Mouse (Mus musculus) brain, embryonic 14.5 days (tissue): ENCODE measurements at regions not wholly inside any gene's neighbourhood (a gene's known extent, or its start where the extent isn't known, plus 50 kb on each side); places are given as distances from the start of the nearest gene placed in this dataset.

Experiments
- CTCF ChIP-seq: fragments of 200-500 bp; IDR thresholded peaks from 2 replicates; pipeline ENCODE4 v1.5.1; 2012; ENCODE audit warnings: inconsistent platforms, mild to moderate bottlenecking, moderate library complexity, borderline replicate concordance; ENCODE audit not compliant: insufficient read depth, insufficient read length; ENCODE audit errors: extremely low read depth
- POLR2A ChIP-seq: fragments of 200-500 bp; IDR thresholded peaks from 2 replicates; pipeline ENCODE4 v1.6.1; 2012; ENCODE audit warnings: mild to moderate bottlenecking, inconsistent platforms, borderline replicate concordance; ENCODE audit not compliant: poor library complexity, insufficient read depth, insufficient read length, severe bottlenecking; ENCODE audit errors: extremely low read depth

DNA sequence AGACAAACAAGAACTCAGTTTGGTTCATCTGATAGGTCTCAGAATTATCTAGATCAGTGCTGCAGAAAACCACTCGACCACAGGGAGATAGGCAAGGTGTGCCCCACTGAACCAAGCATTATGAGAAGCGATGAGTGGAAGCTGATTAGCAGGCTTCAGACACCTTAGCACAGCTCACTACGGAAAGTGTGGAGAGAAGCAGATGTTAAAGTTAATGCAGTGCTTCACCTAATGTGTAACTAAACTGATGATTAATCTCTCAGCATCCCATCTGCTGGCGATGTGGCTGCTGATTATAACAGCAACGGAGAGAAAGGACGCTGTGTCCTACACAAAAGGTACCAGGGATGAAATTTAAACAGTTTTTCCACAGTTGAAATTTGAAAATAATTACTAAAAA, 1517.8 kb upstream of the Pcdh20 start:
- TF ChIP-seq CTCF (no peak), POLR2A (no peak)
